Mouse (Mus musculus) intestine, postnatal 0 days (tissue): ENCODE measurements around the gene B4galt1. TPM values are rescaled to one million over a fixed set of nuclear protein-coding genes. Genes with fewer than 3 reads are reported as not detected.

Source experiments
- ATAC-seq: fragments of 200-750 bp; cut with Nextera tagmentation; 2 replicates; pipeline ENCODE4 v1.8.0; 2017; ENCODE audit warnings: mild to moderate bottlenecking, moderate TSS enrichment, moderate library complexity
- H3K27ac ChIP-seq: fragments of 300-500 bp; sonication (generic); 2 replicates; pipeline ENCODE4 v1.5.1; 2014; ENCODE audit warnings: mild to moderate bottlenecking, low read depth, low read length, moderate library complexity
- H3K27me3 ChIP-seq: fragments of 300-500 bp; sonication (generic); replicated peaks from 2 replicates; pipeline ENCODE4 v1.6.1; 2014; ENCODE audit warnings: low read length, mixed read lengths; ENCODE audit not compliant: control insufficient read depth, insufficient read depth
- H3K36me3 ChIP-seq: fragments of 300-500 bp; sonication (generic); 2 replicates; pipeline ENCODE4 v1.6.1; 2014; ENCODE audit warnings: mild to moderate bottlenecking, moderate library complexity; ENCODE audit not compliant: control insufficient read depth, insufficient read depth
- H3K4me1 ChIP-seq: fragments of 300-500 bp; sonication (generic); replicated peaks from 2 replicates; pipeline ENCODE4 v1.6.1; 2014; ENCODE audit warnings: antibody characterized with exemption, low read length, mixed read lengths; ENCODE audit not compliant: control insufficient read depth, insufficient read depth
- H3K4me2 ChIP-seq: fragments of 300-500 bp; sonication (generic); replicated peaks from 2 replicates; pipeline ENCODE4 v1.6.1; 2014; ENCODE audit warnings: low read depth, mild to moderate bottlenecking, moderate library complexity
- H3K4me3 ChIP-seq: fragments of 300-500 bp; sonication (generic); 2 replicates; pipeline ENCODE4 v1.5.1; 2014; ENCODE audit warnings: low read depth, low read length
- H3K9ac ChIP-seq: fragments of 300-500 bp; sonication (generic); 2 replicates; pipeline ENCODE4 v1.6.1; 2014; ENCODE audit warnings: mild to moderate bottlenecking, low read depth, low read length
- H3K9me3 ChIP-seq: fragments of 300-500 bp; sonication (generic); 2 replicates; pipeline ENCODE4 v1.6.1; 2016; ENCODE audit warnings: mixed run types; ENCODE audit not compliant: control insufficient read depth
- CTCF ChIP-seq: sonication (generic); IDR thresholded peaks from 2 replicates; pipeline ENCODE4 v1.5.1; 2016; ENCODE audit warnings: low read depth, mild to moderate bottlenecking, control low read depth, antibody characterized with exemption, moderate library complexity
- WGBS: fragments of 180-500 bp; shearing (Covaris S2); extraction: QIAGEN DNeasy Blood & Tissue Kit; methylation state at CpG from one replicate; pipeline ENCODE4 v1.1.7; 2014; 5-methylcytosine and 5-hydroxymethylcytosine counted together
- polyA plus RNA-seq: library from polyadenylated mRNA; unstranded; fragments of >200 nt; fragmentation: Nextera tagmentation; extraction: Ambion mirVana; gene quantifications from 2 replicates; pipeline ENCODE4 v1.2.1, GENCODE M21; 2015

Gene B4galt1
- polyA plus RNA-seq, 1 experiment from 2014 or later = 15.3 TPM

DNA sequence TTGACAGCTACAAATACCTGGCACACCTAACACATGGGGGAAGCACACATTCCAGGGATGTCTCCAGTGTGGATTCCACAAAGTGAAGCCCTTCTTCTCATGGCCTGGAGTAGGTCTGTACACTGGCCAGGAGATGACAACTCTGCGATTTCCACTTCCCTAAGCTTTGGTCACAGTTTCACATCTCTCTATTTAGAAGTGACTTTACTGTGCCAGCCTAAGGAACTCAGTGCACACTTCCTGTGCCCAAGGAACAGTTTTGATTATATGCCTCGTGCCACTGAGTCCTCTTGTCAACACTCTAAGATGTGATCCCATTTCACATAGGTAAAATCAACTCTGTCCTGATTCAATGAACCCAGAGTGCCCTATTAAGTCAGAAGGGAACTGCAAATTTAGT lies 13.4 kb downstream of the B4galt1 start:
- no peak for TF ChIP-seq CTCF
- H3K36me3 ChIP-seq = no peaks in the 10 kb centered on the region
- ATAC-seq = no peak
- no peak overlapping the region for H3K4me3 ChIP-seq
- no peak overlapping the region for H3K9ac ChIP-seq
- H3K27ac ChIP-seq = no peak overlapping the region
- peaks cover 16% of the 10 kb centered on the region for H3K27me3 ChIP-seq
- WGBS = 84% methylated on average over 2 of the region's 2 CpGs
- H3K4me1 ChIP-seq = 0 out of 2 replicates have a peak, but pooled peaks cover 6% of the 10 kb centered on the region
- no peaks in the 10 kb centered on the region for H3K9me3 ChIP-seq
- H3K4me2 ChIP-seq = no peak overlapping the region

DNA sequence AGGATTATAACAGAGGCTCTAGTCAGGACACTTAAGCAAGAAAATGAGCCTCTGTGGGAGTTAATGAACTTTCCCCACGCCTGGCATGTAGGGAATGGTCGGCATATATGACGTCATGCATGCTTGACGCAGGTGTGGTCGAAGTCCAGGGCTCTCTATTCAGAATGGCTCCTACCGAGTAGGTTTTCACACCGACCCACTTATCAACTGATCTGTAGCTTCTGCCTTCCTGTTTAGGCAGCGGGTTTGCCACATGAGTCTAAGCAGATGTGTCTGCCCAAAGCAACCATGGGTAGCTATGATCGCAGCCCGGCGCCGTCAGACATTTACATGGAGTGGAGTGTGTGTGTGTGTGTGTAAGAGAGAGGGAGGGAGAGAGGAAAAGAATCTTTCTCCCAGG lies 14.6 kb downstream of the B4galt1 start:
- Histone ChIP-seq H3K9me3 (no peaks in the 10 kb centered on the region), H3K27ac (no peak overlapping the region), H3K36me3 (no peaks in the 10 kb centered on the region), H3K4me3 (no peak overlapping the region), H3K4me2 (no peak overlapping the region), H3K27me3 (peaks cover 21% of the 10 kb centered on the region), H3K9ac (no peak overlapping the region), H3K4me1 (0 out of 2 replicates have a peak, but pooled peaks cover 6% of the 10 kb centered on the region)
- peak; percentile 47; the same call in 1 of the 2 replicates for ATAC-seq
- no peak for TF ChIP-seq CTCF
- WGBS = 63% methylated on average over 12 of the region's 12 CpGs

DNA sequence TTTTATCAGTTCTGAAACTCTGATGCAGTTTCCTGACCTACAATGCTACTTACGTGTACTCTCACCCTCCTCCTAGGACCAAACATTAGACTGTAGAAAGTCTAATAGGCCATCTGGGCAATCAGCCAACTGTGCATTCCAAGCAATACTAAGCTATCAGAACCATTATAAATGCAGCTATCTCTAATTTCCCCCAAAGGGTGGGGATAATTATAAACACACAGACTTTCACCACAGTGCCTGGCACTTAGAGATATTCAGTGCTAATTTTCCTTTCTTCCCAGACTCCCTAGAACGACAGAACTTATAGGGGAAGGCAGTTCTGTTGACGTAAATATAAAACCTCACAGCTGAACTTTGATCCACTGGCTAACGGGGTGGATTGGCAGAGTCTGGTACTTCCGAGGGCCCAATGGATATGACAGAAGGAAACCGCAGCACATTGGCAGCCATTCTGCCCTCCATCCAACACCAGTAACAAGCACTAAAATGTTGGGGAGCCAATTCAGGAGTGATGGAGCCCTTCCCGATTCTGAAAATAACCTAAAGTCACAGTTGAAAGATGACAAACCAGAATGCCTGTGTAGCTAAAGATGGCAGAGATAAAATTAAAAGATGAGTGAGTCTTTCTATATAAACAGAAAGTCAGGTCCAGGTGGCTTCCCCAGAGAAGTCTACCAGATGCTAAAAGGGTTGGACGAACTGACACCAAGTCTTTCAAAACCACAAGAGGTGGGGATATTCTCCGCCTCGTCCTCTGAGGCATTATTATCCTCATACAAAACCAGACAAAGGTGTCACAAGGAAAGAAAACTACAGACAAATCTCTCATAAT lies 16.1 kb downstream of the B4galt1 start:
- ATAC-seq = peak; percentile 76
- 0 out of 2 replicates have a peak, but pooled peaks cover 6% of the 10 kb centered on the region for H3K4me1 ChIP-seq
- no peak overlapping the region for H3K27ac ChIP-seq
- H3K9me3 ChIP-seq = no peaks in the 10 kb centered on the region
- peaks cover 21% of the 10 kb centered on the region; the same call in 1 of the 2 replicates for H3K27me3 ChIP-seq
- TF ChIP-seq CTCF = no peak
- WGBS = 31% methylated on average over 10 of the region's 10 CpGs
- H3K36me3 ChIP-seq = no peaks in the 10 kb centered on the region
- no peak overlapping the region for H3K4me3 ChIP-seq
- no peak overlapping the region for H3K9ac ChIP-seq
- peak overlapping the region; percentile 1; the same call in 1 of the 2 replicates for H3K4me2 ChIP-seq

DNA sequence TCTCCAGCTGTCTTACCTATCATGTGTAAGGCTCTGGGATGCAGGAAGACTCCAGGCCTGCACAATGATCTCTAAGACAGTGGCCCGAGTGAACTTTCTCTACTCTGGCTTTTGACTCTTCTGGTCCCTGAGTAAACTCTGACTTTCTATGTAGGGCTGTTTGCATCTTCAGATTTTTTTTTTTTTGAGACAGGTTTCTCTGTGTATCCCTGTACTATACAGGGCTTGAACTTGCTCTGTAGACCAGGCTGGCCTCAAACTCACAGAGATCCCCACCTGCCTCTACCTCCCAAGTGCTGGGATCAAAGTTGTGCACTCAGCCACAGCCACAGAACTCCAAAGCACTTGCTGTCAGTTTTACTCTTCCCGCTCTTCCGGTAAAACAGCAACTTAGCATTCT lies 16.8 kb downstream of the B4galt1 start:
- TF ChIP-seq CTCF = no peak
- Histone ChIP-seq H3K9me3 (no peaks in the 10 kb centered on the region), H3K27ac (no peak overlapping the region), H3K27me3 (peaks cover 21% of the 10 kb centered on the region; the same call in 1 of the 2 replicates), H3K36me3 (no peaks in the 10 kb centered on the region), H3K4me3 (no peak overlapping the region), H3K9ac (no peak overlapping the region), H3K4me1 (0 out of 2 replicates have a peak, but pooled peaks cover 6% of the 10 kb centered on the region), H3K4me2 (peak overlapping the region; percentile 1; the same call in 1 of the 2 replicates)
- ATAC-seq = no peak
- WGBS = 38% methylated on average over 3 of the region's 3 CpGs

DNA sequence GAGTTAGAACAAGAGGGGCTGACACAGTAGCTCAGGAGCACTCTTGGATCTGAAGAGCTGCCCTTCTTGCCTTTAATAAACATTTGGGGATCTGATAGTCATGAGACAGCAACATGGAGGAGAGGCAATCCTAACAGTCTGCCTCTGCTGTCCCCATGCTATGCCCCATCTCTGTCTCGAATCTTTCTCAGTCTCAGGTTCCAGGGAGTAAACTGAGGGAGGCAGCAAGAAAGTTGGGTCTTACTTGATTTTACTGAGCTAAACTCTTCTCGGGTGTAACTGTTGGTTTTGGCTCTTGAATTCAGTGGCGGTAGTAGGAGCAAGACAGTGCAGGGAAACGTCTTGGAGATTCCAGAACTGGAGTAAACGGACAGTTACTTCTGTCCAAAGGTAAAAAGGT lies 18.9 kb downstream of the B4galt1 start:
- no peak for ATAC-seq
- no peak overlapping the region for H3K4me2 ChIP-seq
- no peaks in the 10 kb centered on the region for H3K36me3 ChIP-seq
- no peak for TF ChIP-seq CTCF
- no peaks in the 10 kb centered on the region for H3K9me3 ChIP-seq
- H3K4me1 ChIP-seq = 0 out of 2 replicates have a peak, but pooled peaks cover 6% of the 10 kb centered on the region
- WGBS = 89% methylated on average over 5 of the region's 5 CpGs
- no peak overlapping the region for H3K4me3 ChIP-seq
- peaks cover 11% of the 10 kb centered on the region; the same call in 1 of the 2 replicates for H3K27me3 ChIP-seq
- no peak overlapping the region for H3K27ac ChIP-seq
- no peak overlapping the region for H3K9ac ChIP-seq

DNA sequence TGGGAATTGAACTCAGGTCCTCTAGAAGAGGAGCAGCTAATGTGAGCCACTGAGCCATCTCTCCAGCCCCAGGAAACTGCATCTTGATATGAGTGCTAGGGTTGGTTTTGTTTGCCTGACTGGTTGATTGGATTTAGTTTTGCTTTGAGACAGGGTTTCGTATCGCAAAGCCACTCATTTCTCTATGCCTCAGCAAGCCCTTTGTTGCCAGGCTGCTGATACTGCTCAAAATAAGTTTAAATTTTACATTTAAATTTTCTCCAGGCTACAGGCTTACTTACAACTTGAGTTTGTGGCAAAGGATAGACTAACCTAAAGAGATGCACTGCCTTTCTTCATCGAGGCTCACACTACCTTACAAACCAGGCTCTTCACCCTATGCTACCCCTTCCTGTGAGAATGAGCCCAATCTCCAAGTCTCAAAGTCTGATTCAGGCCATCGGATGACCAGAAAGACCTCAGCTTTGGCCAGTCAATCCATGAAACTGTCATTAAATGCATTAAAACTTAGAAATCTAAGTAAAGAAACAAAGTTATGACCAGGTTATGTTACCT lies 19.5 kb downstream of the B4galt1 start:
- H3K27ac ChIP-seq = no peak overlapping the region
- no peak for ATAC-seq
- no peaks in the 10 kb centered on the region for H3K36me3 ChIP-seq
- WGBS = 95% methylated on average over 4 of the region's 4 CpGs
- H3K27me3 ChIP-seq = peaks cover 5% of the 10 kb centered on the region; the same call in 1 of the 2 replicates
- no peaks in the 10 kb centered on the region for H3K9me3 ChIP-seq
- H3K9ac ChIP-seq = no peak overlapping the region
- H3K4me2 ChIP-seq = no peak overlapping the region
- no peak for TF ChIP-seq CTCF
- no peak overlapping the region for H3K4me3 ChIP-seq
- H3K4me1 ChIP-seq = 0 out of 2 replicates have a peak, but pooled peaks cover 6% of the 10 kb centered on the region
